Mouse (Mus musculus): ENCODE measurements at regions not wholly inside any gene's neighbourhood (a gene's known extent, or its start where the extent isn't known, plus 50 kb on each side); places are given as distances from the start of the nearest gene placed in this dataset.

GRCm38 (mm10) chr8:26888050-26888449, 89.1 kb upstream of the Zfp703 start:
- H3K4me1 ChIP-seq (replicated peaks; ENCODE audit: control insufficient read depth, insufficient read depth, low read length), result 0 out of 2 replicates have a peak, but pooled peaks cover 2% of the 10 kb centered on the region
- H3K4me2 ChIP-seq (replicated peaks), result no peak overlapping the region
- no peak overlapping the region for H3K27ac ChIP-seq
- H3K36me3 ChIP-seq (replicated peaks; ENCODE audit: control insufficient read depth, insufficient read depth), result no peaks in the 10 kb centered on the region
- H3K9ac ChIP-seq, result no peak overlapping the region
- H3K4me3 ChIP-seq (replicated peaks; ENCODE audit: low read length), result no peak overlapping the region
- DNase-seq (ENCODE audit: low spot score) (no peak), ATAC-seq (ENCODE audit: low FRiP score) (no peak)
- H3K9me3 ChIP-seq (ENCODE audit: control insufficient read depth, low read length), result no peaks in the 10 kb centered on the region
- 86% methylated on average over 3 of the region's 3 CpGs for WGBS
- no peaks in the 10 kb centered on the region for H3K27me3 ChIP-seq (ENCODE audit: control insufficient read depth, insufficient read depth, low read length)

DNA sequence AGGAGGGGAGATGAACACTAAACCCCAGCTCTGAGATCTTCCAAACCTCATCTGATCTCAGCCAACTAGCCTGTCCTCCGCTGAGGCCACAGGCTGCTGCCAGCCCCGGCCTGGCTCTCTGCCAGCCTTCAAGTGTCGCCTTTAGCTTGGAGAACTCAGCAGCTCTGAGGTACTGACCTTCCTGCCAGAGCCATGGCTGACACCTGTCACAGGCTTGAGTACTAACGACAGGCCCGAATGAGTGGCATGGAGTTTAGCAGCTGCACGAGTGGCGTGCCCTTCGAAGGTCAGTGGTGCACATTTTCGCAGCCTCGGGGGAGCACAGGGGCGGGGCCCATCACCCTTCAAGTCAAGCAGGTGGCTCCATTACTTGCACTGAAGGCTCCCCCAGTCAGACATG, 85.2 kb upstream of the Zfp703 start:
- Histone ChIP-seq H3K9ac (no peak overlapping the region), H3K36me3 (replicated peaks; ENCODE audit: control insufficient read depth, insufficient read depth) (no peaks in the 10 kb centered on the region), H3K4me1 (replicated peaks; ENCODE audit: control insufficient read depth, insufficient read depth, low read length) (0 out of 2 replicates have a peak, but pooled peaks cover 2% of the 10 kb centered on the region), H3K9me3 (ENCODE audit: control insufficient read depth, low read length) (no peaks in the 10 kb centered on the region), H3K4me3 (replicated peaks; ENCODE audit: low read length) (no peak overlapping the region), H3K4me2 (replicated peaks) (no peak overlapping the region), H3K27me3 (ENCODE audit: control insufficient read depth, insufficient read depth, low read length) (no peaks in the 10 kb centered on the region), H3K27ac (no peak overlapping the region)
- ATAC-seq (ENCODE audit: low FRiP score) (no peak), DNase-seq (ENCODE audit: low spot score) (no peak)
- 51% methylated on average over 11 of the region's 11 CpGs for WGBS

DNA sequence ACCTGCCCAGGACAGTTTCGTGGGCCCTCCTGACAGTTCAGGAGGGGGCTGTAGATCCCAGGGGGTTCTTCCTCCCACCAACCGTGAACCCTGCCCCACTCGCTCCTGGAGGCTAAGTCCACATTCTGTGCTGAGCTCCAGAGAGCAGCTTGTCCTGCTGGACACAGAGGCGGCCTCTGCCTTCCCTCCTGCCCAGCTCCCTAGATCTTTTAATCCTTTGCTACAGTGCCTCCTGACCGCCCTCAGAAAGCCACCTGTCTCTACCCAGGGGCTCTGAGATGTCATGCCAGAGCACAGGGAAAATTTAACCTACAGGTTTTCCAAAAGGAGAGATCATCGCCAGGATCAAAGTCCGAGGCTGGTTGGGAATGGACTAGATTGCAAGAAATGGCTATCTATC, 84.7 kb upstream of the Zfp703 start:
- no peak overlapping the region for H3K9ac ChIP-seq
- 0 out of 2 replicates have a peak, but pooled peaks cover 2% of the 10 kb centered on the region for H3K4me1 ChIP-seq (replicated peaks; ENCODE audit: control insufficient read depth, insufficient read depth, low read length)
- WGBS, result 76% methylated on average over 7 of the region's 7 CpGs
- no peaks in the 10 kb centered on the region for H3K27me3 ChIP-seq (ENCODE audit: control insufficient read depth, insufficient read depth, low read length)
- no peaks in the 10 kb centered on the region for H3K9me3 ChIP-seq (ENCODE audit: control insufficient read depth, low read length)
- H3K36me3 ChIP-seq (replicated peaks; ENCODE audit: control insufficient read depth, insufficient read depth), result no peaks in the 10 kb centered on the region
- H3K4me3 ChIP-seq (replicated peaks; ENCODE audit: low read length), result no peak overlapping the region
- DNase-seq (ENCODE audit: low spot score), result no peak
- no peak overlapping the region for H3K27ac ChIP-seq
- H3K4me2 ChIP-seq (replicated peaks), result no peak overlapping the region
- no peak for ATAC-seq (ENCODE audit: low FRiP score)

GRCm38 (mm10) chr8:26895867-26896266, 81.3 kb upstream of the Zfp703 start:
- Histone ChIP-seq H3K9me3 (ENCODE audit: control insufficient read depth, low read length) (no peaks in the 10 kb centered on the region), H3K27me3 (ENCODE audit: control insufficient read depth, insufficient read depth, low read length) (no peaks in the 10 kb centered on the region), H3K27ac (no peak overlapping the region), H3K9ac (no peak overlapping the region), H3K4me2 (replicated peaks) (no peak overlapping the region), H3K4me3 (replicated peaks; ENCODE audit: low read length) (no peak overlapping the region), H3K36me3 (replicated peaks; ENCODE audit: control insufficient read depth, insufficient read depth) (no peaks in the 10 kb centered on the region), H3K4me1 (replicated peaks; ENCODE audit: control insufficient read depth, insufficient read depth, low read length) (no peaks in the 10 kb centered on the region)
- ATAC-seq (ENCODE audit: low FRiP score), result no peak
- 92% methylated on average over 11 of the region's 11 CpGs for WGBS
- no peak for DNase-seq (ENCODE audit: low spot score)

DNA sequence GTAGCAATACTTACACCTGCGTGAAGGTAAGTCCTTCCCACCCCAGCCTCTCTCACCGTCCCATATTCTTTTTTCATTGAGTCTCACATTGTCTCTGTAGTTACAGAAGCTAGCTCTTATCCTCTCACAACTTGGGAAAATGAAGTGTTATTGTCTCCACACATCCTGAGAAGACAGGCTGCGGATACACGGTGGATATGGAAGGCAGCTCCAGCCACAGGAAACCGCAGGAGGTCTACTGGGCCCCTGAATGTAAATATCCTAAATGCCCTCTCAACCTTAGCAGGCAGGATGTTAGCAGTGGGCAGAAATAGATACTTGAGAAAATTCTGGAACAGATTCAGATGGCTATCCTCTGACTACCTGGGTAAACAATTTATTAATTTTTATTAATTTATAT, 73.8 kb upstream of the Zfp703 start:
- WGBS, result 76% methylated on average over 5 of the region's 5 CpGs

GRCm38 (mm10) chr8:26906257-26906656, 70.9 kb upstream of the Zfp703 start:
- DNase-seq (ENCODE audit: low spot score) (no peak), ATAC-seq (ENCODE audit: low FRiP score) (no peak)
- Histone ChIP-seq H3K4me3 (replicated peaks; ENCODE audit: low read length) (no peak overlapping the region), H3K36me3 (replicated peaks; ENCODE audit: control insufficient read depth, insufficient read depth) (no peaks in the 10 kb centered on the region), H3K27me3 (ENCODE audit: control insufficient read depth, insufficient read depth, low read length) (no peaks in the 10 kb centered on the region), H3K9me3 (ENCODE audit: control insufficient read depth, low read length) (no peaks in the 10 kb centered on the region), H3K4me1 (replicated peaks; ENCODE audit: control insufficient read depth, insufficient read depth, low read length) (no peaks in the 10 kb centered on the region), H3K27ac (no peak overlapping the region), H3K9ac (no peak overlapping the region), H3K4me2 (replicated peaks) (no peak overlapping the region)
- WGBS, result 87% methylated on average over 4 of the region's 4 CpGs

More for the DNA sequence above, 73.8 kb upstream of the Zfp703 start:
- no peaks in the 10 kb centered on the region for H3K36me3 ChIP-seq (replicated peaks; ENCODE audit: control insufficient read depth, insufficient read depth)
- no peak overlapping the region for H3K27ac ChIP-seq
- H3K4me3 ChIP-seq (replicated peaks; ENCODE audit: low read length), result no peak overlapping the region
- no peaks in the 10 kb centered on the region for H3K4me1 ChIP-seq (replicated peaks; ENCODE audit: control insufficient read depth, insufficient read depth, low read length)
- H3K27me3 ChIP-seq (ENCODE audit: control insufficient read depth, insufficient read depth, low read length), result no peaks in the 10 kb centered on the region
- ATAC-seq (ENCODE audit: low FRiP score) (no peak), DNase-seq (ENCODE audit: low spot score) (no peak)
- H3K9me3 ChIP-seq (ENCODE audit: control insufficient read depth, low read length), result no peaks in the 10 kb centered on the region
- no peak overlapping the region for H3K4me2 ChIP-seq (replicated peaks)
- H3K9ac ChIP-seq, result no peak overlapping the region

GRCm38 (mm10) chr8:26907347-26908170, 69.6 kb upstream of the Zfp703 start:
- Histone ChIP-seq H3K9me3 (ENCODE audit: control insufficient read depth, low read length) (no peaks in the 10 kb centered on the region), H3K4me1 (replicated peaks; ENCODE audit: control insufficient read depth, insufficient read depth, low read length) (no peaks in the 10 kb centered on the region), H3K9ac (no peak overlapping the region), H3K4me3 (replicated peaks; ENCODE audit: low read length) (no peak overlapping the region), H3K36me3 (replicated peaks; ENCODE audit: control insufficient read depth, insufficient read depth) (no peaks in the 10 kb centered on the region), H3K4me2 (replicated peaks) (no peak overlapping the region), H3K27me3 (ENCODE audit: control insufficient read depth, insufficient read depth, low read length) (no peaks in the 10 kb centered on the region), H3K27ac (no peak overlapping the region)
- ATAC-seq (ENCODE audit: low FRiP score) (no peak), DNase-seq (ENCODE audit: low spot score) (no peak)
- 84% methylated on average over 8 of the region's 8 CpGs for WGBS

DNA sequence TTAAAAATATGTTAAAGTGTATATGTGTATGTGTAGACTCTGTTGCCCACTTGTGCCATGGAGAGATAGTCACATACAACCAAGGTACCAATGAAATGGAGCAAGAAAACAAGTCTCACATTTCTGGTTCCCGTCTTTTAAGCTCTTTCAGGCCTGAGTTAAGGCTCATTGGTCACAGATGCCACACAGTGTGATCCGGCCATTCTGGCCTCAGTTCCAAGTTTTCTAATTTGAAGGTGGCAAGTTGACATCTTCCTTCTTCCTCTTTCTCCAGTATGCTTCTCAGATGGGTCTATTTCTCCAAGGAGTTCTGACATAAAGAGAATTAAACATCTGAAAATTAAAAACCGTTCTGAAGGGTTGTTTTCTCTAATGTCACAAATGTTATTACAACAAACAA, 66.9 kb upstream of the Zfp703 start:
- H3K4me1 ChIP-seq (replicated peaks; ENCODE audit: control insufficient read depth, insufficient read depth, low read length), result no peaks in the 10 kb centered on the region
- 82% methylated on average over 3 of the region's 3 CpGs for WGBS
- no peaks in the 10 kb centered on the region for H3K9me3 ChIP-seq (ENCODE audit: control insufficient read depth, low read length)
- H3K27ac ChIP-seq, result no peak overlapping the region
- no peak overlapping the region for H3K4me3 ChIP-seq (replicated peaks; ENCODE audit: low read length)
- no peak overlapping the region for H3K4me2 ChIP-seq (replicated peaks)
- no peaks in the 10 kb centered on the region for H3K36me3 ChIP-seq (replicated peaks; ENCODE audit: control insufficient read depth, insufficient read depth)
- H3K27me3 ChIP-seq (ENCODE audit: control insufficient read depth, insufficient read depth, low read length), result no peaks in the 10 kb centered on the region
- H3K9ac ChIP-seq, result no peak overlapping the region
- no peak for ATAC-seq (ENCODE audit: low FRiP score)
- DNase-seq (ENCODE audit: low spot score), result no peak

DNA sequence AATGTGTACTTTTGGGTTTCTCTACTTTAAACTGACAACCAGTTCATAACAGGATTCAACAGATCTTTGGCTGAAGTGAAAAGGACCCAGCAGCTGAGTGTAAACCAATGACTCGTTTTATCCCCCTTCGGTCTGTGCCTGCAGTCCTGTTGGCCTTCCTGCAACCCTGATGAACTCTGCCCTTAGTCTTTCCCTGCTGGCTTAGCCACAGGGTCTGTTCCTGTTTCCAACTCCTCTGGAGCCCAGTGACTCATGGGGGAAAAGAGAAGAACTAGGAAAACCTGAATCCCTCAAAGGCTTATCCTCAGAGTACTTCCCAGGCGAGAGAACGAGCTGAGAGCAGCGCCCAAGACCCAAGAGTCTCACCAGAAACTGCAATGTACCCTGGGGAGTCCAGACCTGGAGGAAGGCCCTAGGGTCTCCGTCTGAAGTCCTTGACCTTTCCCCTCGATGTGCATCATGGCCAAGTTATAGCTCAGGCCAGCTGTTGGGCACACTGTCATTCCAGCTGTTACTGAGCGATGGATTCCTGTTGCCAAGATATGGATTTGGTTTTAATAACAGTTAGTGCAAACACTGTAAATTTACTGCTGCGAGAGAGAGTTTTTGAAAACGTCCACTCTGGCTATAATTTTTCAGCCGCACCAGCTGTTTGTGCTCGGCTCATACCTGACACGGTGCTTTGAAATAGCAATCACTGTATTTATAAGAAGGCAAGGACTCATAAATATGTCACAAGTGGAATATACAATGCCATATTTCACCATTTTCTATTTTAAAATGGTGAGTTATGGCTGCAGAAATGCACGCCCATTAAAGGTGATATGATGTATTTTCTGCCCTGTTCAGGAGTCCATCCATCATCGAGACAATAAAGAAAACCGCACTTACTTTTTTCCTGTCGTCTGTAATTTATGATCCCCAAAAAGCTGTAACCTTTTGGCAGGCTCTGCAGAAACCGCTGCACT, 63.3 kb upstream of the Zfp703 start:
- H3K9me3 ChIP-seq (ENCODE audit: control insufficient read depth, low read length), result no peaks in the 10 kb centered on the region
- H3K27me3 ChIP-seq (ENCODE audit: control insufficient read depth, insufficient read depth, low read length), result no peaks in the 10 kb centered on the region
- H3K9ac ChIP-seq, result no peak overlapping the region
- WGBS, result 72% methylated on average over 18 of the region's 18 CpGs
- H3K36me3 ChIP-seq (replicated peaks; ENCODE audit: control insufficient read depth, insufficient read depth), result no peaks in the 10 kb centered on the region
- H3K27ac ChIP-seq, result no peak overlapping the region
- no peak overlapping the region for H3K4me3 ChIP-seq (replicated peaks; ENCODE audit: low read length)
- no peaks in the 10 kb centered on the region for H3K4me1 ChIP-seq (replicated peaks; ENCODE audit: control insufficient read depth, insufficient read depth, low read length)
- ATAC-seq (ENCODE audit: low FRiP score), result no peak
- no peak for DNase-seq (ENCODE audit: low spot score)
- H3K4me2 ChIP-seq (replicated peaks), result no peak overlapping the region
